Mouse (Mus musculus) midbrain, embryonic 15.5 days (tissue): ENCODE results near the gene Ado. TPM values are rescaled to one million over a fixed set of nuclear protein-coding genes. Genes with fewer than 3 reads are reported as not detected.

ENCODE experiments used
- polyA plus RNA-seq: library from polyadenylated mRNA; unstranded; fragments of >200 nt; fragmentation: Nextera tagmentation; extraction: Ambion mirVana; gene quantifications from 2 replicates; pipeline ENCODE4 v1.2.1, GENCODE M21; 2015

The Ado gene
- polyA plus RNA-seq, 1 experiment from 2014 or later: 76.5 TPM

Other genes with a start within 250 kb of the Ado start
- gene Egr2, start 13.5 kb downstream of the Ado start, polyA plus RNA-seq: 0.29 and 0.72 TPM in 2 replicates